Mouse (Mus musculus): Measurements from ENCODE around the gene Gnai3. TPM values are rescaled to one million over a fixed set of nuclear protein-coding genes. Genes with fewer than 3 reads are reported as not detected.

Gnai3 gene
- polyA plus RNA-seq, 1 experiment = 31.0 TPM

- Histone ChIP-seq H3K27ac (ENCODE audit: insufficient read depth, low read depth, low read length) (peak overlapping the region; percentile 67), H3K27me3 (replicated peaks; ENCODE audit: control insufficient read depth, insufficient read depth, low read length) (no peaks in the 10 kb centered on the region), H3K36me3 (ENCODE audit: control insufficient read depth, insufficient read depth, low read length) (no peaks in the 10 kb centered on the region), H3K4me3 (ENCODE audit: insufficient read depth, low read depth, low read length) (no peak overlapping the region), H3K4me1 (ENCODE audit: control insufficient read depth, insufficient read depth, low read length) (peaks cover 3% of the 10 kb centered on the region; the same call in 1 of the 2 replicates)
- 59% methylated on average over 10 of the region's 10 CpGs for WGBS
- peak; percentile 92 for DNase-seq
- TF ChIP-seq CTCF (conservative IDR thresholded peaks at IDR 0.05; ENCODE audit: insufficient read depth, insufficient read length, low read depth, low read length) (peak; percentile 85), POLR2A (IDR thresholded peaks at IDR 0.05; ENCODE audit: low read depth, low read length) (no peak)
Observed at GRCm38 (mm10) chr3:108070295-108071293, 75.4 kb downstream of the Gnai3 start.

- 49% methylated on average over 13 of the region's 13 CpGs for WGBS
- Histone ChIP-seq H3K27me3 (replicated peaks; ENCODE audit: control insufficient read depth, insufficient read depth, low read length) (no peaks in the 10 kb centered on the region), H3K4me1 (ENCODE audit: control insufficient read depth, insufficient read depth, low read length) (peaks cover 3% of the 10 kb centered on the region; the same call in 1 of the 2 replicates), H3K36me3 (ENCODE audit: control insufficient read depth, insufficient read depth, low read length) (no peaks in the 10 kb centered on the region), H3K4me3 (ENCODE audit: insufficient read depth, low read depth, low read length) (peak overlapping the region; percentile 12; the same call in 1 of the 2 replicates), H3K27ac (ENCODE audit: insufficient read depth, low read depth, low read length) (peak overlapping the region; percentile 58)
- TF ChIP-seq POLR2A (IDR thresholded peaks at IDR 0.05; ENCODE audit: low read depth, low read length) (peak; percentile 65), CTCF (conservative IDR thresholded peaks at IDR 0.05; ENCODE audit: insufficient read depth, insufficient read length, low read depth, low read length) (no peak)
- DNase-seq = peak; percentile 86
Observed at GRCm38 (mm10) chr3:108069231-108069870, 76.6 kb downstream of the Gnai3 start.

DNA sequence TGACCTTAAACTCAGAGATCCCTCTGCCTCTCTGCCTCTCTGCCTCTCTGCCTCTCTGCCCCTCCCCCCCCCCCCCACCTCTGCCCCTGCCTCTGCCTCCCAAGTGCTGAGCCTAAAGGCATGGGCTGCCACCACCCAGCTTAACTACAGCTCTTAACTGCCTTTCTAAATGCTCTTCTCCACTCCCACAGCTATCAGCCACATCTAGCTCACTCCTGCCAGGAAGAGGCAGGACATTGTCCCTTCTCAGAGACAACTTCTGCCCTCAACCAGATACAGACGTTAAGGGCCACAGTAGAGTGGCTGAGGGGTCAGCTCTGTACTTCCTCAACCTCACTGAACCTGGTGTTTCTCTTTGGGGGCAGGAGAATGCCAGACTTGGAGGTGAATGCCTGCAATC lies 77.1 kb downstream of the Gnai3 start:
- WGBS = 10% methylated on average over 1 of the region's 1 CpGs
- Histone ChIP-seq H3K27ac (ENCODE audit: insufficient read depth, low read depth, low read length) (peak overlapping the region; percentile 58), H3K4me3 (ENCODE audit: insufficient read depth, low read depth, low read length) (0 out of 2 replicates have a peak overlapping the region, but pooled peaks have one; percentile 5), H3K4me1 (ENCODE audit: control insufficient read depth, insufficient read depth, low read length) (peaks cover 3% of the 10 kb centered on the region; the same call in 1 of the 2 replicates), H3K27me3 (replicated peaks; ENCODE audit: control insufficient read depth, insufficient read depth, low read length) (no peaks in the 10 kb centered on the region), H3K36me3 (ENCODE audit: control insufficient read depth, insufficient read depth, low read length) (no peaks in the 10 kb centered on the region)
- peak; percentile 23 for DNase-seq
- TF ChIP-seq POLR2A (IDR thresholded peaks at IDR 0.05; ENCODE audit: low read depth, low read length) = no peak
- no peak for TF ChIP-seq CTCF (conservative IDR thresholded peaks at IDR 0.05; ENCODE audit: insufficient read depth, insufficient read length, low read depth, low read length)

- Histone ChIP-seq H3K4me3 (ENCODE audit: insufficient read depth, low read depth, low read length) (no peak overlapping the region), H3K27ac (ENCODE audit: insufficient read depth, low read depth, low read length) (peak overlapping the region; percentile 30; the same call in 1 of the 2 replicates), H3K36me3 (ENCODE audit: control insufficient read depth, insufficient read depth, low read length) (no peaks in the 10 kb centered on the region), H3K27me3 (replicated peaks; ENCODE audit: control insufficient read depth, insufficient read depth, low read length) (no peaks in the 10 kb centered on the region), H3K4me1 (ENCODE audit: control insufficient read depth, insufficient read depth, low read length) (peaks cover 3% of the 10 kb centered on the region; the same call in 1 of the 2 replicates)
- TF ChIP-seq POLR2A (IDR thresholded peaks at IDR 0.05; ENCODE audit: low read depth, low read length) (no peak), CTCF (conservative IDR thresholded peaks at IDR 0.05; ENCODE audit: insufficient read depth, insufficient read length, low read depth, low read length) (no peak)
- WGBS = 29% methylated on average over 6 of the region's 6 CpGs
- DNase-seq = peak; percentile 92
Observed at GRCm38 (mm10) chr3:108067370-108067934, 78.5 kb downstream of the Gnai3 start.

DNA sequence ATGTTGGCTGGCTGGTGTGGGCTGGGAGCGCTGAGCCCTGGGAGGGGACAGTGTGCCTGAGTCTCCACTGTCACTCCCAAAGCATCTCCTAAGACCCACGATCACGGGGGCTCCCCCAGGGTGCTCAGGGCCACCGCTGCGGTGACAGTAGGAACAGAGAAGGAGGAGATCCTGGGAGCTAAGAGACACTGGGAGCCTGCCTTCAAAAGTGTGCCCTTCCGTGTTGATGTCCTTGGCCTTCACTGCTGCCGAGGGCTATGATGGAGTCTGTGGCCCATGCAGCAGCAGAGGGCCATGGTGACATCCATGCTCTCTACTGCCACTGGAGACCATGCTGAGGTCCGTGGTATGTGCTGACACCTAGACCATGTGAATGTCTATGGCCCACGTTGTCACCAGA lies 80.4 kb downstream of the Gnai3 start:
- Histone ChIP-seq H3K27ac (ENCODE audit: insufficient read depth, low read depth, low read length) (no peak overlapping the region), H3K27me3 (replicated peaks; ENCODE audit: control insufficient read depth, insufficient read depth, low read length) (no peaks in the 10 kb centered on the region), H3K36me3 (ENCODE audit: control insufficient read depth, insufficient read depth, low read length) (no peaks in the 10 kb centered on the region), H3K4me3 (ENCODE audit: insufficient read depth, low read depth, low read length) (no peak overlapping the region), H3K4me1 (ENCODE audit: control insufficient read depth, insufficient read depth, low read length) (peaks cover 3% of the 10 kb centered on the region; the same call in 1 of the 2 replicates)
- no peak for DNase-seq
- TF ChIP-seq POLR2A (IDR thresholded peaks at IDR 0.05; ENCODE audit: low read depth, low read length) (no peak), CTCF (conservative IDR thresholded peaks at IDR 0.05; ENCODE audit: insufficient read depth, insufficient read length, low read depth, low read length) (no peak)
- WGBS = 83% methylated on average over 9 of the region's 9 CpGs

DNA sequence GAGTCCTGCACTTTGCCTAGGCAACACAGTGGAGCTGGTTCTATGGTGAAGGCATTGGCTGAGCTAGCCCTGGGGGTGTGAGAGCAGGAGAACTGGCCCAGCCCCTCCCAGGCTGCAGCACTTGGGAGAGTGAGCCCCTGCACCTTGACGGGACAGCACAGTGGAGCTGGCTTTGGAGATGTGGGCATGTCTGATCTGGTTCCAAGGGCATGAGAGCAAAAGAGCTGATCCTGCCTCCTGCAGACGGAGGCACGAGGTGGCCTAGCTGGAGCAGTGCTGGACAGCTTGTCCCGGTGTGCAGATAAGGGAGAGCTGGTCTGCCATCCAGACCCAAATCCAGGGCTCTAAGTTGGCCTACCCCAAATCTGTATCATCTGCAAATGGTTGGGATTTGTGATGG lies 81.3 kb downstream of the Gnai3 start:
- no peak for DNase-seq
- 46% methylated on average over 4 of the region's 4 CpGs for WGBS
- Histone ChIP-seq H3K27me3 (replicated peaks; ENCODE audit: control insufficient read depth, insufficient read depth, low read length) (no peaks in the 10 kb centered on the region), H3K4me3 (ENCODE audit: insufficient read depth, low read depth, low read length) (no peak overlapping the region), H3K27ac (ENCODE audit: insufficient read depth, low read depth, low read length) (no peak overlapping the region), H3K36me3 (ENCODE audit: control insufficient read depth, insufficient read depth, low read length) (no peaks in the 10 kb centered on the region), H3K4me1 (ENCODE audit: control insufficient read depth, insufficient read depth, low read length) (peaks cover 3% of the 10 kb centered on the region; the same call in 1 of the 2 replicates)
- TF ChIP-seq CTCF (conservative IDR thresholded peaks at IDR 0.05; ENCODE audit: insufficient read depth, insufficient read length, low read depth, low read length) = no peak
- no peak for TF ChIP-seq POLR2A (IDR thresholded peaks at IDR 0.05; ENCODE audit: low read depth, low read length)

All from kidney, adult 2 months (tissue).